Mouse (Mus musculus) E14TG2a.4 (cell line): ENCODE measurements at regions not wholly inside any gene's neighbourhood (a gene's known extent, or its start where the extent isn't known, plus 50 kb on each side); places are given as distances from the start of the nearest gene placed in this dataset.

Experiments
- CTCF ChIP-seq: conservative IDR thresholded peaks from 2 replicates; pipeline ENCODE4 v1.5.1; 2014; ENCODE audit warnings: low read length
- POU5F1 ChIP-seq: IDR thresholded peaks from 2 replicates; pipeline ENCODE4 v1.6.1; 2014; ENCODE audit warnings: low read length, borderline replicate concordance

DNA sequence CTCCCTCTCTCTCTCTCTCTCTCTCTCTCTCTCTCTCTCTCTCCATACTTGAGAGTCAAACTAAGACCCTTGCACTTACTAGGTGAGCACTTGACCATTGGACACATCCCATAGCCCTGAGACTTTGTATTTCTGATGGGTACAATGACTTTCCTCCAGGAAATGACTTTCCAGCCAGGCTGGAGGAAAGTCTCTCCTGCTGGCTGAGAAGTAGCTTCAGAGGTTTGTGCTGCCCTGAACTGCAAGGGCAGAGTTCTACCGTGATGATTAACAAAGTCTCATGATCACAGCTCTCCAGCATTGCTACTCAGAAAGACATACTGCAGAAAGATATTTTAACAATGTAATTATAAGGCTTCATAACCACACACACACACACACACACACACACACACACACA is 98.2 kb upstream of the Pcdh8 start:
- no peak for TF ChIP-seq CTCF
- TF ChIP-seq POU5F1: no peak
